Mouse (Mus musculus) heart, postnatal 4 days (tissue): ENCODE measurements around the gene Cabin1. TPM values are rescaled to one million over a fixed set of nuclear protein-coding genes. Genes with fewer than 3 reads are reported as not detected.

ENCODE experiments used
- DNase-seq: peaks from one replicate; pipeline ENCODE4 v3.0.0; 2021
- total RNA-seq, 2 experiments: library from RNA; stranded (reverse); gene quantifications; 2 replicates each; pipeline ENCODE4 v1.2.3; 2021

Gene Cabin1
- total RNA-seq, 2 experiments from 2014 or later, result 35.8 to 37.1 TPM

GRCm38 (mm10) chr10:75766856-75767255 lies 2.7 kb upstream of the Cabin1 start:
- DNase-seq, result no peak

- DNase-seq, result peak; percentile 78
Measured at GRCm38 (mm10) chr10:75764519-75765473, 655 bp upstream of the Cabin1 start.

GRCm38 (mm10) chr10:75762413-75762812 lies 1.7 kb downstream of the Cabin1 start:
- DNase-seq, result no peak

GRCm38 (mm10) chr10:75760311-75760710 lies 3.8 kb downstream of the Cabin1 start:
- DNase-seq, result no peak

- no peak for DNase-seq
Measured at GRCm38 (mm10) chr10:75756719-75757118, 7.4 kb downstream of the Cabin1 start.

GRCm38 (mm10) chr10:75744017-75744416 lies 20.1 kb downstream of the Cabin1 start:
- peak; percentile 88 for DNase-seq

GRCm38 (mm10) chr10:75743369-75743768 lies 20.8 kb downstream of the Cabin1 start:
- no peak for DNase-seq

- DNase-seq, result no peak
Measured at GRCm38 (mm10) chr10:75740866-75741265, 23.3 kb downstream of the Cabin1 start.

GRCm38 (mm10) chr10:75725449-75725848 lies 38.7 kb downstream of the Cabin1 start:
- DNase-seq, result no peak

- no peak for DNase-seq
Measured at GRCm38 (mm10) chr10:75720215-75720614, 43.9 kb downstream of the Cabin1 start.

- DNase-seq, result no peak
Measured at GRCm38 (mm10) chr10:75714795-75715194, 49.3 kb downstream of the Cabin1 start.

GRCm38 (mm10) chr10:75713026-75713425 lies 51.1 kb downstream of the Cabin1 start:
- DNase-seq, result no peak

- no peak for DNase-seq
Measured at GRCm38 (mm10) chr10:75710210-75710609, 53.9 kb downstream of the Cabin1 start.

- DNase-seq, result peak; percentile 33
Measured at GRCm38 (mm10) chr10:75709261-75709660, 54.9 kb downstream of the Cabin1 start.

- peak; percentile 48 for DNase-seq
Measured at GRCm38 (mm10) chr10:75708633-75708992, 55.5 kb downstream of the Cabin1 start.

GRCm38 (mm10) chr10:75707901-75708632 lies 56.1 kb downstream of the Cabin1 start:
- DNase-seq, result peak; percentile 36

- no peak for DNase-seq
Measured at GRCm38 (mm10) chr10:75706632-75707216, 57.4 kb downstream of the Cabin1 start.

- no peak for DNase-seq
Measured at GRCm38 (mm10) chr10:75705681-75706400, 58.3 kb downstream of the Cabin1 start.

- peak; percentile 92 for DNase-seq
Measured at GRCm38 (mm10) chr10:75704212-75705185, 59.6 kb downstream of the Cabin1 start.

- peak; percentile 47 for DNase-seq
Measured at GRCm38 (mm10) chr10:75703504-75703903, 60.6 kb downstream of the Cabin1 start.

- DNase-seq, result no peak
Measured at GRCm38 (mm10) chr10:75702494-75702893, 61.6 kb downstream of the Cabin1 start.
